Mouse (Mus musculus) thymus, postnatal 25 days (tissue): Measurements from ENCODE around the gene Zfp583.

Source experiments
- DNase-seq: peaks from one replicate; pipeline ENCODE4 v3.0.0; 2022

The Zfp583 gene

GRCm38 (mm10) chr7:6285366-6285765 is 45.7 kb downstream of the Zfp583 start:
- no peak for DNase-seq

GRCm38 (mm10) chr7:6284442-6285012 is 46.6 kb downstream of the Zfp583 start:
- DNase-seq = no peak

GRCm38 (mm10) chr7:6283451-6284075 is 47.5 kb downstream of the Zfp583 start:
- DNase-seq = peak; percentile 80

GRCm38 (mm10) chr7:6282749-6283148 is 48.3 kb downstream of the Zfp583 start:
- peak; percentile 79 for DNase-seq

DNA sequence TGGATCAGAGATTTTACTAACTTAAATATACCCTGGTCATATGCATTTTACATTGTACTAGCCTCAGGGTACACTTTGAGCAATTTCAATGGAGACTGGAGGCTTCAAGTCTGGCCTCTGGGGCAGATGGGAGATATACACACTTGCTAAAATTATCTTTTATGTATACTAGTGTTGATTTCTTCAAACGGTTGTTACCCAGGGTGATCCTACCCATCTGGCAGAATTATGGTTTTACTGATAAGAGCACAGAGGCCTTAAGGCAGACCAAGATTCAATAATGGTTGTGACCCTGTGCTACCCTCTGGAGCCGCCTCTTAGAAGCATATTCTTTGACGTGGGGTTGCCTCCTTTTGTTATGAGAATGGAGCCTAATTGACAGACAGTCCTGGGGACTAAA is 53.2 kb downstream of the Zfp583 start:
- no peak for DNase-seq

- DNase-seq = peak; percentile 57
These were observed 65.4 kb downstream of the Zfp583 start for GRCm38 (mm10) chr7:6265695-6266094.
